13 mouse cellular contexts compared by ENCODE assay signal in the genomic region with DNA sequence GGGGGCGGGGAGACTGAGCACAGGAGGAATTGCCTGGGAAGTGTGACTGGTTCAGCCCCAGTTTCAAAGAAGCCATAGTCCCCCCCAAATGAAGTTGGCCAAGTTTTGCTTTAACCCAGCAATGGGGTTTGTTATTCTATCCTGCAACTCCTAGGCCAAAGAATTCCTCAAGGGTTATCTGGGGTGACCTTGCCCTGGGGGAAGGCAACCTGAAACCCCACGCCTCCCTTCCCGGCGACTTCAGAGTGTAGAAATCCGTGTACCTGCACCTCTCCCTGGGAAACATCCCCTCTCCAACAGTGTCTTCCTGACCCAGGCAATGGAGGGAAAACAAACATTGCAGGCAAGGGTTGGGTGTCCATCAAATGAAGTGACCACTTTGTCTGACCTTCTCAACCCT. TPM values are rescaled to one million over a fixed set of nuclear protein-coding genes. Genes with fewer than 3 reads are reported as not detected.
A peak's percentile ranks its signal among the peaks of the same experiment; 100 is the strongest.
DNase-seq lines count a peak whose midpoint lies in the region; ATAC-seq and TF ChIP-seq lines count a peak whose summit lies in the region.
"Had no signal": no experiment of that assay in that cellular context is flagged by ENCODE, and none has a peak within 500 bp of the region (broad histone marks: within the 10 kb centered on the region; RNA-seq: fewer than 3 reads in every experiment).

No protein-coding gene starts in this region.

- 6% methylated on average over 5 of the region's 5 CpGs for WGBS in heart, embryonic 10.5 days
- 13% methylated on average over 5 of the region's 5 CpGs for WGBS in kidney, postnatal 0 days
- WGBS in limb, embryonic 12.5 days: 20% methylated on average over 5 of the region's 5 CpGs

- no peak for TF ChIP-seq CTCF in kidney, postnatal 0 days (IDR thresholded peaks at IDR 0.05; ENCODE audit: low read depth)

- H3K36me3 ChIP-seq in heart, embryonic 10.5 days: 0 out of 2 replicates have a peak, but pooled peaks cover 8% of the 10 kb centered on the region
- no peaks in the 10 kb centered on the region for H3K36me3 ChIP-seq in kidney, postnatal 0 days (ENCODE audit: insufficient read depth, low read length)
- H3K36me3 ChIP-seq in limb, embryonic 12.5 days: no peaks in the 10 kb centered on the region
- H3K36me3 ChIP-seq: hindbrain, embryonic 15.5 days had no signal

- H3K4me3 ChIP-seq in heart, embryonic 10.5 days: 0 out of 2 replicates have a peak overlapping the region, but pooled peaks have one; percentile 3
- H3K4me3 ChIP-seq in kidney, postnatal 0 days (replicated peaks; ENCODE audit: low read depth, low read length): no peak overlapping the region
- H3K4me3 ChIP-seq in limb, embryonic 12.5 days (replicated peaks): no peak overlapping the region
- H3K4me3 ChIP-seq: hindbrain, embryonic 15.5 days had no signal

- no peak overlapping the region for H3K4me2 ChIP-seq in kidney, postnatal 0 days (ENCODE audit: low read length)
- H3K4me2 ChIP-seq in limb, embryonic 12.5 days: peak overlapping the region; percentile 17; the same call in 1 of the 2 replicates
- H3K4me2 ChIP-seq: hindbrain, embryonic 15.5 days had no signal

- peaks cover 49% of the 10 kb centered on the region for H3K4me1 ChIP-seq in heart, embryonic 10.5 days
- peaks cover 9% of the 10 kb centered on the region for H3K4me1 ChIP-seq in kidney, postnatal 0 days (replicated peaks; ENCODE audit: insufficient read depth, low read length)
- peaks cover 41% of the 10 kb centered on the region for H3K4me1 ChIP-seq in limb, embryonic 12.5 days (replicated peaks)

- no peak for DNase-seq in heart, embryonic 10.5 days (ENCODE audit: low spot score)
- no peak for DNase-seq in heart, postnatal 36 days
- no peak for DNase-seq in kidney, postnatal 0 days (ENCODE audit: low spot score)
- no peak for DNase-seq in kidney, postnatal 36 days
- DNase-seq in embryo, embryonic 10.5 days (ENCODE audit: low spot score): peak; percentile 42
- DNase-seq in layer of hippocampus, postnatal 10 days (ENCODE audit: low spot score in 2 of 2): no peak
- no peak for DNase-seq in retina, postnatal 1 day
- DNase-seq: B cell, adult 2 months; layer of hippocampus, postnatal 36 days; midbrain, embryonic 14.5 days had no signal

- H3K27me3 ChIP-seq in heart, embryonic 10.5 days (ENCODE audit: insufficient read depth, poor library complexity, severe bottlenecking): no peaks in the 10 kb centered on the region
- no peaks in the 10 kb centered on the region for H3K27me3 ChIP-seq in kidney, postnatal 0 days (ENCODE audit: insufficient read depth, low read length)
- peaks cover 5% of the 10 kb centered on the region; the same call in 1 of the 2 replicates for H3K27me3 ChIP-seq in limb, embryonic 12.5 days
- H3K27me3 ChIP-seq: hindbrain, embryonic 15.5 days had no signal

- intact Hi-C loops in heart, postnatal 36 days (cut with DNase I): no loop called here

- ATAC-seq in kidney, postnatal 0 days (replicated peaks; ENCODE audit: low FRiP score, low read depth): no peak
- ATAC-seq in limb, embryonic 12.5 days (ENCODE audit: insufficient number of reproducible peaks, insufficient read depth, low FRiP score, low TSS enrichment, low read depth): no peak

- no peaks in the 10 kb centered on the region for H3K9me3 ChIP-seq in heart, embryonic 10.5 days
- H3K9me3 ChIP-seq in kidney, postnatal 0 days (replicated peaks; ENCODE audit: low read length): no peaks in the 10 kb centered on the region
- peaks cover 11% of the 10 kb centered on the region; the same call in 1 of the 2 replicates for H3K9me3 ChIP-seq in limb, embryonic 12.5 days
- H3K9me3 ChIP-seq: hindbrain, embryonic 15.5 days had no signal

- H3K9ac ChIP-seq in kidney, postnatal 0 days (ENCODE audit: low read depth, low read length): no peak overlapping the region
- no peak overlapping the region for H3K9ac ChIP-seq in limb, embryonic 12.5 days (replicated peaks)
- H3K9ac ChIP-seq: hindbrain, embryonic 15.5 days; liver, embryonic 14.5 days had no signal

- peak overlapping the region; percentile 75 for H3K27ac ChIP-seq in heart, embryonic 10.5 days
- H3K27ac ChIP-seq in kidney, postnatal 0 days: peak overlapping the region; percentile 80
- H3K27ac ChIP-seq in limb, embryonic 12.5 days: peak overlapping the region; percentile 82
- H3K27ac ChIP-seq: liver, embryonic 14.5 days had no signal

RNA-seq across cellular contexts. Expression of a gene that starts 3.5 kb away (rescaled TPM):
- polyA plus RNA-seq in heart, embryonic 10.5 days (2016; fragmentation: Nextera tagmentation; extraction: Ambion mirVana): 11.6 and 13.5 TPM in 2 replicates
- total RNA-seq in heart, postnatal 36 days (2021): 1 to 10 TPM; 1.4 to 1.5 TPM
- polyA plus RNA-seq in kidney, postnatal 0 days (2015; fragmentation: Nextera tagmentation; extraction: Ambion mirVana): 8.6 and 8.9 TPM in 2 replicates
- 5.3 and 7.4 TPM in 2 replicates for polyA plus RNA-seq in limb, embryonic 12.5 days (2016; fragmentation: Nextera tagmentation; extraction: Ambion mirVana)
- 1 to 10 TPM; 6.0 to 7.1 TPM for total RNA-seq in layer of hippocampus, postnatal 10 days (2021)

RNA-seq across cellular contexts. Expression of a gene that starts 21.5 kb away (rescaled TPM):
- 22.9 and 34.5 TPM in 2 replicates for polyA plus RNA-seq in heart, embryonic 10.5 days (2016; fragmentation: Nextera tagmentation; extraction: Ambion mirVana)
- 1 to 10 TPM; 3.1 to 5.4 TPM for total RNA-seq in heart, postnatal 36 days (2021)
- 21.8 and 25.9 TPM in 2 replicates for polyA plus RNA-seq in kidney, postnatal 0 days (2015; fragmentation: Nextera tagmentation; extraction: Ambion mirVana)
- 77.9 and 82.7 TPM in 2 replicates for polyA plus RNA-seq in limb, embryonic 12.5 days (2016; fragmentation: Nextera tagmentation; extraction: Ambion mirVana)
- 10 to 100 TPM in 1 of 2 experiments, 1 to 10 TPM in 1; 9.3 to 10.2 TPM for total RNA-seq in layer of hippocampus, postnatal 10 days (2021)

RNA-seq across cellular contexts. Expression of a gene that starts 26.5 kb away (rescaled TPM):
- 45.7 and 47.0 TPM in 2 replicates for polyA plus RNA-seq in heart, embryonic 10.5 days (2016; fragmentation: Nextera tagmentation; extraction: Ambion mirVana)
- 10 to 100 TPM; 18.0 to 21.9 TPM for total RNA-seq in heart, postnatal 36 days (2021)
- 25.1 and 29.6 TPM in 2 replicates for polyA plus RNA-seq in kidney, postnatal 0 days (2015; fragmentation: Nextera tagmentation; extraction: Ambion mirVana)
- polyA plus RNA-seq in limb, embryonic 12.5 days (2016; fragmentation: Nextera tagmentation; extraction: Ambion mirVana): 66.5 and 77.6 TPM in 2 replicates
- total RNA-seq in layer of hippocampus, postnatal 10 days (2021): 10 to 100 TPM; 47.0 to 51.1 TPM
